Mouse (Mus musculus) limb, embryonic 15.5 days (tissue): ENCODE data around the gene Med9. TPM values are rescaled to one million over a fixed set of nuclear protein-coding genes. Genes with fewer than 3 reads are reported as not detected.

Source experiments
- ATAC-seq: fragments of 200-750 bp; cut with Nextera tagmentation; 2 replicates; pipeline ENCODE4 v1.8.0; 2017; ENCODE audit warnings: low read depth, moderate TSS enrichment; ENCODE audit not compliant: insufficient number of reproducible peaks, low FRiP score, low TSS enrichment
- H3K27ac ChIP-seq: fragments of 300-500 bp; sonication (generic); 2 replicates; pipeline ENCODE4 v1.5.1; 2015; ENCODE audit warnings: moderate library complexity, mild to moderate bottlenecking, inconsistent platforms
- H3K27me3 ChIP-seq: fragments of 300-500 bp; sonication (generic); 2 replicates; pipeline ENCODE4 v1.6.1; 2015; ENCODE audit warnings: inconsistent platforms
- H3K36me3 ChIP-seq: fragments of 300-500 bp; sonication (generic); 2 replicates; pipeline ENCODE4 v1.6.1; 2015; ENCODE audit warnings: inconsistent platforms
- H3K4me1 ChIP-seq: fragments of 300-500 bp; sonication (generic); 2 replicates; pipeline ENCODE4 v1.6.1; 2015; ENCODE audit warnings: inconsistent platforms
- H3K4me2 ChIP-seq: fragments of 300-500 bp; sonication (generic); 2 replicates; pipeline ENCODE4 v1.6.1; 2015; ENCODE audit warnings: mild to moderate bottlenecking, inconsistent platforms
- H3K4me3 ChIP-seq: fragments of 300-500 bp; sonication (generic); 2 replicates; pipeline ENCODE4 v1.5.1; 2015; ENCODE audit warnings: mild to moderate bottlenecking, inconsistent platforms
- H3K9ac ChIP-seq: fragments of 300-500 bp; sonication (generic); 2 replicates; pipeline ENCODE4 v1.6.1; 2015; ENCODE audit warnings: inconsistent platforms
- H3K9me3 ChIP-seq: fragments of 300-500 bp; sonication (generic); 2 replicates; pipeline ENCODE4 v1.6.1; 2016; ENCODE audit warnings: inconsistent platforms
- WGBS: fragments of 180-500 bp; shearing (Covaris S2); methylation state at CpG from one replicate; pipeline ENCODE4 v1.1.7; 2015; 5-methylcytosine and 5-hydroxymethylcytosine counted together
- polyA plus RNA-seq: library from polyadenylated mRNA; unstranded; fragments of >200 nt; fragmentation: Nextera tagmentation; extraction: Ambion mirVana; gene quantifications from 2 replicates; pipeline ENCODE4 v1.2.1, GENCODE M21; 2015

Gene Med9
- polyA plus RNA-seq, 1 experiment from 2014 or later: 35.0 TPM

DNA sequence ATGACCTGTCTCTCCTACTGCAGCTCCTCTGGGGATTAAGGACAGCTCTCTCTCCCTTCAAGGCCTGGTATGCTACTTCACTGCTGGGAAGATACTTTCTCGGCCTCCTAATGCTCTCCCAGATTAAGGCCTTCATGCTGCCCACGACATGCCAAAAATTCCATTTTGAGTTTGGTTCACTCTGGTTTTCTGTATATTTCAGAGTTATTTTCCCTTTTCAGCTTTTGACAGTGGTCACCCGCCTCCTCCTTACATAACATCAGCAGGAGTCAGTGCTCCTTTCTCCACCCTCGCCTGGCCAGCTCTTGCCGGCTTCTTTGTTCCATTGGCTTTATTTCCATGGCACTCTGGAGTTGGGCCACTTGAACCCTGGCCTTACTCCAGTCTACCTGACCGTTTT, 56.7 kb downstream of the Med9 start:
- Histone ChIP-seq H3K36me3 (no peaks in the 10 kb centered on the region), H3K4me3 (no peak overlapping the region), H3K9me3 (no peaks in the 10 kb centered on the region), H3K9ac (no peak overlapping the region), H3K27me3 (no peaks in the 10 kb centered on the region), H3K4me1 (no peaks in the 10 kb centered on the region), H3K4me2 (no peak overlapping the region), H3K27ac (no peak overlapping the region)
- no peak for ATAC-seq
- 79% methylated on average over 6 of the region's 6 CpGs for WGBS

DNA sequence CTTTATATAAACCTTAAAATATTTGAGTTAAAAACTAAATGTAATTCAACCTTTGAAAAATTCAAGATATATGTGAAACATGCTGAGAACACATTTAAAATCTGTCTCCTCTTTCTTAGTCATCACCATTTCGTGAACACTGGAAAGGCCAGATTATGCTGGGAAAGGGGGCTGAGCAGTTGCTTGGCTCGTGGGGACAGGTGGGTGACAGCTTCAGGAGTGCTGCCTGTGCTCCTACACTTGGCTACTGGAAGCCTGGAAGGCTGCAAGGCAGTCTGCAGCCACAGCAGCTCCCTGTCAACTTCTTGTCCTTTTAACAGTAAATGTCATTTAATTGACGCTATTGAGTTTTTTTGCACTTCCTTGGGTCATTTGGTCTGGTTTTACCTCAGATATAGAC, 57.9 kb downstream of the Med9 start:
- no peak overlapping the region for H3K4me2 ChIP-seq
- H3K4me1 ChIP-seq: no peaks in the 10 kb centered on the region
- no peak overlapping the region for H3K27ac ChIP-seq
- no peak overlapping the region for H3K4me3 ChIP-seq
- WGBS: 56% methylated on average over 3 of the region's 3 CpGs
- H3K9me3 ChIP-seq: no peaks in the 10 kb centered on the region
- no peaks in the 10 kb centered on the region for H3K27me3 ChIP-seq
- H3K36me3 ChIP-seq: no peaks in the 10 kb centered on the region
- ATAC-seq: no peak
- H3K9ac ChIP-seq: no peak overlapping the region

DNA sequence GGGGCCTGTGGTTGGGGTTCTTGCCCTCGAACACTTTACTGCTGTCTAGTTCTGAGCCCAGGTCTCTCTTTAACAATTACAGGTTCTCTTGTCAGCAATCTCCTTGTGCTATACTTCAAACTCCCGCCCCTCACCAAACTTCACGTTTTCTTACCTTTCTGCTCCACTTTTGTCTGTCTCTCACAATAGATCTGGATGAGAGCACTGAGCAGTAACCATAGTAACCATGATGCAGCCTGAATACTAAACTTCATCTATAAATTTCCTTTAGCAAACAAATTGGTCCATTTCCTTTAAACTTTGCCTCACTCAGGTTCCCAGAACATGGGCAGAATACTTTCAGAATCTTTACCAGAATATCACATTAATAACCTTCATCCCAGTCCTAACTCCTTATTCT, 61.4 kb downstream of the Med9 start:
- Histone ChIP-seq H3K9ac (no peak overlapping the region), H3K4me1 (no peaks in the 10 kb centered on the region), H3K4me2 (no peak overlapping the region), H3K9me3 (no peaks in the 10 kb centered on the region), H3K36me3 (no peaks in the 10 kb centered on the region), H3K4me3 (no peak overlapping the region), H3K27me3 (no peaks in the 10 kb centered on the region), H3K27ac (no peak overlapping the region)
- 80% methylated on average over 3 of the region's 3 CpGs for WGBS
- no peak for ATAC-seq

DNA sequence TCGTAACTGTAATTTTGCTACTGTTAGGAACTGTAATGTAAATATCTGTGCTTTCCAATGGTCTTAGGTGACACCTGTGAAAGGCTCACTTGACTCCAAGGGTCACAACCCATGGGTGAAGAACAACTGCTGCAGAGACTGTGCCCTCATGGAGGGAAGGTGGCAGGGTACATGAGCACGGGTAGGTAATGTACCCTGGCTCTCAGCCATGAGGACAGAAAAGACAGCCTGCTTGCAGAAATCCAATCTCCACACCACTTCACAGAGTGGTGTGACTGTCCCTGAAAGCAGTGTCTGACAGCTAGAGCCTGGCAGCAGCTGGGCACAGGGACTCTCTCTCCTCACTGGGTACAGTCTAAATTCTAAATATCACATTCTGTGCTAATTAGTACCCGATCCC, 63.5 kb downstream of the Med9 start:
- Histone ChIP-seq H3K27me3 (no peaks in the 10 kb centered on the region), H3K4me3 (no peak overlapping the region), H3K4me1 (0 out of 2 replicates have a peak, but pooled peaks cover 2% of the 10 kb centered on the region), H3K27ac (no peak overlapping the region), H3K9ac (no peak overlapping the region), H3K4me2 (no peak overlapping the region), H3K36me3 (no peaks in the 10 kb centered on the region), H3K9me3 (no peaks in the 10 kb centered on the region)
- 84% methylated on average over 3 of the region's 3 CpGs for WGBS
- no peak for ATAC-seq

Other genes starting within 250 kb of the Med9 start
- gene Pld6, start 160.6 kb upstream of the Med9 start, polyA plus RNA-seq: 2.0 TPM in 2 replicates
- gene Flcn, start 138.2 kb upstream of the Med9 start, polyA plus RNA-seq: 33.6 and 38.2 TPM in 2 replicates
- 39.0 and 39.4 TPM in 2 replicates for gene Nt5m, start 108.8 kb upstream of the Med9 start, polyA plus RNA-seq
- 177 and 178 TPM in 2 replicates for gene Cops3, start 108.4 kb upstream of the Med9 start, polyA plus RNA-seq
- gene Rasd1, start 16.7 kb downstream of the Med9 start, polyA plus RNA-seq: 1.6 and 3.1 TPM in 2 replicates
- gene Pemt, start 98.3 kb downstream of the Med9 start, polyA plus RNA-seq: 4.6 and 7.0 TPM in 2 replicates
- 18.9 and 22.6 TPM in 2 replicates for gene Rai1, start 156.8 kb downstream of the Med9 start, polyA plus RNA-seq